Mouse (Mus musculus) bone marrow macrophage, adult 2 months (primary cell): ENCODE results near the gene Fbxw8.

Experiments used
- CTCF ChIP-seq: IDR thresholded peaks from 2 replicates; pipeline ENCODE4 v1.5.1; 2012; ENCODE audit warnings: low read depth, mild to moderate bottlenecking, low read length, moderate library complexity
- POLR2A ChIP-seq: IDR thresholded peaks from 2 replicates; pipeline ENCODE4 v1.6.1; 2012; ENCODE audit warnings: mild to moderate bottlenecking, low read depth, low read length, borderline replicate concordance

GRCm38 (mm10) chr5:118031508-118031907, 123.8 kb downstream of the Fbxw8 start:
- TF ChIP-seq CTCF: no peak
- TF ChIP-seq POLR2A: no peak
